Mouse (Mus musculus): ENCODE results near the gene Cep295.
"Not testable (repeated sequence)": the region's sequence is repeated elsewhere in the genome, so short reads cannot be mapped to it uniquely, and the experiment has no call there.

The Cep295 gene

GRCm38 (mm10) chr9:15307257-15307656 lies 50.3 kb downstream of the Cep295 start:
- in situ Hi-C loops (cut with MseI, MboI) = no loop called here

- in situ Hi-C loops (cut with MseI, MboI) = no loop called here
Measured at GRCm38 (mm10) chr9:15306398-15307119, 51.0 kb downstream of the Cep295 start, which contains the start of gene 4931406C07Rik. 4931406C07Rik (minus strand) TSS chr9:15306448.

- in situ Hi-C loops (cut with MseI, MboI) = no loop called here
Measured at GRCm38 (mm10) chr9:15305503-15306397, 51.8 kb downstream of the Cep295 start, which contains the start of gene Taf1d. Taf1d (plus strand) TSS chr9:15306214.

- in situ Hi-C loops (cut with MseI, MboI) = no loop called here
Measured at GRCm38 (mm10) chr9:15302881-15303280, 54.7 kb downstream of the Cep295 start.

GRCm38 (mm10) chr9:15302006-15302405 lies 55.6 kb downstream of the Cep295 start:
- in situ Hi-C loops (cut with MseI, MboI) = not testable (repeated sequence)

GRCm38 (mm10) chr9:15301399-15301798 lies 56.2 kb downstream of the Cep295 start:
- in situ Hi-C loops (cut with MseI, MboI) = no loop called here

GRCm38 (mm10) chr9:15300056-15300455 lies 57.5 kb downstream of the Cep295 start:
- in situ Hi-C loops (cut with MseI, MboI) = no loop called here

GRCm38 (mm10) chr9:15298451-15298850 lies 59.1 kb downstream of the Cep295 start:
- in situ Hi-C loops (cut with MseI, MboI) = no loop called here

- in situ Hi-C loops (cut with MseI, MboI) = no loop called here
Measured at GRCm38 (mm10) chr9:15297112-15297511, 60.5 kb downstream of the Cep295 start.

- in situ Hi-C loops (cut with MseI, MboI) = loop anchor here in 1 of 2 experiments (10.0 kb wide), 1 partner anchor 254 kb away; no protein-coding TSS in a partner anchor
Measured at GRCm38 (mm10) chr9:15289251-15289650, 68.3 kb downstream of the Cep295 start.

GRCm38 (mm10) chr9:15288402-15288801 lies 69.2 kb downstream of the Cep295 start:
- in situ Hi-C loops (cut with MseI, MboI) = loop anchor here in 1 of 2 experiments (10.0 kb wide), 1 partner anchor 254 kb away; no protein-coding TSS in a partner anchor

GRCm38 (mm10) chr9:15287846-15288245 lies 69.7 kb downstream of the Cep295 start:
- in situ Hi-C loops (cut with MseI, MboI) = loop anchor here in 1 of 2 experiments (10.0 kb wide), 1 partner anchor 253 kb away; no protein-coding TSS in a partner anchor

- in situ Hi-C loops (cut with MseI, MboI) = loop anchor here in 1 of 2 experiments (10.0 kb wide), 1 partner anchor 251 kb away; no protein-coding TSS in a partner anchor
Measured at GRCm38 (mm10) chr9:15285443-15285842, 72.1 kb downstream of the Cep295 start.

GRCm38 (mm10) chr9:15280491-15280879 lies 77.1 kb downstream of the Cep295 start:
- in situ Hi-C loops (cut with MseI, MboI) = loop anchor here in 1 of 2 experiments (10.0 kb wide), 1 partner anchor 246 kb away; no protein-coding TSS in a partner anchor

GRCm38 (mm10) chr9:15279649-15280490 lies 77.7 kb downstream of the Cep295 start, which contains the start of gene Med17:
Med17 (minus strand) TSS chr9:15279931.
- in situ Hi-C loops (cut with MseI, MboI) = loop anchor here in 1 of 2 experiments (10.0 kb wide), 1 partner anchor 245 kb away; no protein-coding TSS in a partner anchor

- in situ Hi-C loops (cut with MseI, MboI) = no loop called here
Measured at GRCm38 (mm10) chr9:15279139-15279648, 78.4 kb downstream of the Cep295 start.

- in situ Hi-C loops (cut with MseI, MboI) = no loop called here
Measured at GRCm38 (mm10) chr9:15278343-15278742, 79.2 kb downstream of the Cep295 start.

GRCm38 (mm10) chr9:15276855-15277254 lies 80.7 kb downstream of the Cep295 start:
- in situ Hi-C loops (cut with MseI, MboI) = no loop called here

- in situ Hi-C loops (cut with MseI, MboI) = no loop called here
Measured at GRCm38 (mm10) chr9:15273981-15274380, 83.6 kb downstream of the Cep295 start.

All from mouse trophoblast stem cell (cell line).